Comparison of ENCODE assay signal across 8 mouse cellular contexts in the genomic region with DNA sequence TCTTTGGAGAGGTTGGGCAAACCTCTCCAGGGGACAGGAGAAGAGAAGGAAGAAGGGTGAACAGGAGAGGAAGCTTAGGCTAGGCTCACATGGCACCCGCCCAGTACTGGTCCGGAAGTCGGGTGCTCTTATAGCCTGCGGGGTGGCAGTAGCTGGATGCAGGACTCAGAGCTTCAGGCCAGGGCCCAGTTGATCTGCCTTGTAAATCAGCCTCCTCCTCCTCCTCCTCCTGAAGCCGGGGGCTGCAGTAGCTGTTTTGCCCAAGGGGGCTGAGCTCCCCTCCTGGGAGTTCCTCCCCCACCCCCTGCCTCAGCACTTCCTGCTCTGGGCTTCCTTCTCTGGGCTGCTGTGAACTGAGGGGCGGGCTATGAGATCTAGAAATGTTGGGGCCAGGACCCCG. TPM values are rescaled to one million over a fixed set of nuclear protein-coding genes. Genes with fewer than 3 reads are reported as not detected.
A peak's percentile ranks its signal among the peaks of the same experiment; 100 is the strongest.
DNase-seq lines count a peak whose midpoint lies in the region; ATAC-seq lines count a peak whose summit lies in the region.

A gene (minus strand): TSS at position 102 of the 400 bp plus-strand sequence.

- 0 out of 2 replicates have a peak, but pooled peaks have one; percentile 14 for ATAC-seq in hindbrain, embryonic 15.5 days (ENCODE audit: low FRiP score, low read depth)
- ATAC-seq in hindbrain, embryonic 11.5 days (ENCODE audit: low FRiP score): no peak
- ATAC-seq in liver, embryonic 15.5 days (ENCODE audit: insufficient read depth): peak; percentile 6; the same call in 1 of the 2 replicates
- ATAC-seq in stomach, embryonic 14.5 days (ENCODE audit: insufficient number of reproducible peaks, insufficient read depth, low FRiP score, low read depth): peak; percentile 38
- ATAC-seq in forebrain, embryonic 15.5 days (replicated peaks): no peak
- ATAC-seq in forebrain, embryonic 12.5 days (ENCODE audit: low FRiP score): no peak
- ATAC-seq in hindbrain, embryonic 16.5 days: no peak

- H3K9ac ChIP-seq in hindbrain, embryonic 15.5 days: no peak within 1 kb of the TSS
- H3K9ac ChIP-seq in hindbrain, embryonic 11.5 days (ENCODE audit: low read depth, low read length): no peak within 1 kb of the TSS
- H3K9ac ChIP-seq in liver, embryonic 15.5 days: no peak within 1 kb of the TSS
- no peak within 1 kb of the TSS for H3K9ac ChIP-seq in stomach, embryonic 14.5 days (replicated peaks; ENCODE audit: low read depth, low read length)
- H3K9ac ChIP-seq in forebrain, embryonic 15.5 days (replicated peaks): no peak within 1 kb of the TSS
- no peak within 1 kb of the TSS for H3K9ac ChIP-seq in forebrain, embryonic 12.5 days
- no peak within 1 kb of the TSS for H3K9ac ChIP-seq in hindbrain, embryonic 16.5 days (ENCODE audit: low read depth, low read length)

- no peak within 1 kb of the TSS for H3K4me2 ChIP-seq in hindbrain, embryonic 15.5 days
- H3K4me2 ChIP-seq in hindbrain, embryonic 11.5 days (replicated peaks; ENCODE audit: low read depth, low read length): no peak within 1 kb of the TSS
- H3K4me2 ChIP-seq in liver, embryonic 15.5 days: peak within 1 kb of the TSS; percentile 43
- H3K4me2 ChIP-seq in stomach, embryonic 14.5 days (replicated peaks; ENCODE audit: low read depth, low read length): peak within 1 kb of the TSS; percentile 3
- H3K4me2 ChIP-seq in forebrain, embryonic 15.5 days (replicated peaks): no peak within 1 kb of the TSS
- H3K4me2 ChIP-seq in forebrain, embryonic 12.5 days: no peak within 1 kb of the TSS
- H3K4me2 ChIP-seq in hindbrain, embryonic 16.5 days (ENCODE audit: low read length): no peak within 1 kb of the TSS

- no peaks in the 10 kb centered on the region; the same call in 1 of the 2 replicates for H3K4me1 ChIP-seq in hindbrain, embryonic 15.5 days (replicated peaks)
- 0 out of 2 replicates have a peak, but pooled peaks cover 2% of the 10 kb centered on the region for H3K4me1 ChIP-seq in hindbrain, embryonic 11.5 days (replicated peaks; ENCODE audit: control insufficient read depth, insufficient read depth, low read length)
- H3K4me1 ChIP-seq in liver, embryonic 15.5 days (replicated peaks): peaks cover 23% of the 10 kb centered on the region
- peaks cover 21% of the 10 kb centered on the region for H3K4me1 ChIP-seq in stomach, embryonic 14.5 days (ENCODE audit: control insufficient read depth, insufficient read depth, low read length)
- H3K4me1 ChIP-seq in forebrain, embryonic 15.5 days: peaks cover 19% of the 10 kb centered on the region
- peaks cover 4% of the 10 kb centered on the region for H3K4me1 ChIP-seq in forebrain, embryonic 12.5 days
- no peaks in the 10 kb centered on the region for H3K4me1 ChIP-seq in hindbrain, embryonic 16.5 days (ENCODE audit: control insufficient read depth, insufficient read depth, low read depth, low read length)

- no peaks in the 10 kb centered on the region for H3K36me3 ChIP-seq in hindbrain, embryonic 15.5 days
- H3K36me3 ChIP-seq in hindbrain, embryonic 11.5 days (ENCODE audit: control insufficient read depth, insufficient read depth, low read length): no peaks in the 10 kb centered on the region
- no peaks in the 10 kb centered on the region for H3K36me3 ChIP-seq in liver, embryonic 15.5 days (replicated peaks)
- no peaks in the 10 kb centered on the region for H3K36me3 ChIP-seq in stomach, embryonic 14.5 days (ENCODE audit: control insufficient read depth, insufficient read depth, low read length)
- no peaks in the 10 kb centered on the region for H3K36me3 ChIP-seq in forebrain, embryonic 15.5 days
- H3K36me3 ChIP-seq in forebrain, embryonic 12.5 days (replicated peaks): no peaks in the 10 kb centered on the region
- H3K36me3 ChIP-seq in hindbrain, embryonic 16.5 days (ENCODE audit: control insufficient read depth, insufficient read depth, low read length): no peaks in the 10 kb centered on the region

- H3K27ac ChIP-seq in hindbrain, embryonic 15.5 days (replicated peaks): no peak within 1 kb of the TSS
- no peak within 1 kb of the TSS for H3K27ac ChIP-seq in hindbrain, embryonic 11.5 days (ENCODE audit: low read depth, low read length)
- peak within 1 kb of the TSS; percentile 56 for H3K27ac ChIP-seq in liver, embryonic 15.5 days (replicated peaks)
- H3K27ac ChIP-seq in stomach, embryonic 14.5 days (ENCODE audit: low read length): peak within 1 kb of the TSS; percentile 40; the same call in 1 of the 2 replicates
- no peak within 1 kb of the TSS for H3K27ac ChIP-seq in forebrain, embryonic 15.5 days (replicated peaks)
- no peak within 1 kb of the TSS for H3K27ac ChIP-seq in forebrain, embryonic 12.5 days
- H3K27ac ChIP-seq in hindbrain, embryonic 16.5 days (ENCODE audit: low read depth, low read length): no peak within 1 kb of the TSS

- 0 out of 2 replicates have a peak, but pooled peaks cover 10% of the 10 kb centered on the region for H3K27me3 ChIP-seq in hindbrain, embryonic 15.5 days
- H3K27me3 ChIP-seq in hindbrain, embryonic 11.5 days (ENCODE audit: control insufficient read depth, insufficient read depth, low read length): peaks cover 10% of the 10 kb centered on the region
- H3K27me3 ChIP-seq in liver, embryonic 15.5 days: peaks cover 58% of the 10 kb centered on the region
- no peaks in the 10 kb centered on the region for H3K27me3 ChIP-seq in stomach, embryonic 14.5 days (ENCODE audit: control insufficient read depth, insufficient read depth, low read length)
- H3K27me3 ChIP-seq in forebrain, embryonic 15.5 days: no peaks in the 10 kb centered on the region
- peaks cover 56% of the 10 kb centered on the region for H3K27me3 ChIP-seq in forebrain, embryonic 12.5 days
- peaks cover 3% of the 10 kb centered on the region for H3K27me3 ChIP-seq in hindbrain, embryonic 16.5 days (replicated peaks; ENCODE audit: control insufficient read depth, insufficient read depth, low read length)

- WGBS in hindbrain, embryonic 15.5 days: 22% methylated on average over 7 of the region's 7 CpGs
- 21% methylated on average over 7 of the region's 7 CpGs for WGBS in hindbrain, embryonic 11.5 days
- WGBS in liver, embryonic 15.5 days (ENCODE audit: insufficient replicate concordance): 4% methylated on average over 7 of the region's 7 CpGs
- 16% methylated on average over 6 of the region's 7 CpGs for WGBS in stomach, embryonic 14.5 days
- WGBS in forebrain, embryonic 15.5 days: 26% methylated on average over 7 of the region's 7 CpGs
- WGBS in forebrain, embryonic 12.5 days: 21% methylated on average over 7 of the region's 7 CpGs
- 40% methylated on average over 6 of the region's 7 CpGs for WGBS in hindbrain, embryonic 16.5 days

- no peak within 1 kb of the TSS for H3K4me3 ChIP-seq in hindbrain, embryonic 15.5 days
- no peak within 1 kb of the TSS for H3K4me3 ChIP-seq in hindbrain, embryonic 11.5 days (ENCODE audit: low read depth, low read length)
- peak within 1 kb of the TSS; percentile 39 for H3K4me3 ChIP-seq in liver, embryonic 15.5 days (replicated peaks)
- H3K4me3 ChIP-seq in stomach, embryonic 14.5 days (ENCODE audit: low read depth, low read length): 0 out of 2 replicates have a peak within 1 kb of the TSS, but pooled peaks have one; percentile 0
- H3K4me3 ChIP-seq in forebrain, embryonic 15.5 days: no peak within 1 kb of the TSS
- no peak within 1 kb of the TSS for H3K4me3 ChIP-seq in forebrain, embryonic 12.5 days (replicated peaks)
- H3K4me3 ChIP-seq in hindbrain, embryonic 16.5 days (ENCODE audit: low read length): no peak within 1 kb of the TSS

- DNase-seq in hindbrain, embryonic 11.5 days (ENCODE audit: low spot score): no peak
- DNase-seq in embryo, embryonic 11 days: peak; percentile 27

- H3K9me3 ChIP-seq in hindbrain, embryonic 15.5 days: no peaks in the 10 kb centered on the region
- no peaks in the 10 kb centered on the region for H3K9me3 ChIP-seq in hindbrain, embryonic 11.5 days (ENCODE audit: control insufficient read depth, low read length)
- no peaks in the 10 kb centered on the region for H3K9me3 ChIP-seq in liver, embryonic 15.5 days (replicated peaks)
- no peaks in the 10 kb centered on the region for H3K9me3 ChIP-seq in stomach, embryonic 14.5 days (ENCODE audit: control insufficient read depth, low read depth, low read length)
- H3K9me3 ChIP-seq in forebrain, embryonic 15.5 days: no peaks in the 10 kb centered on the region
- H3K9me3 ChIP-seq in forebrain, embryonic 12.5 days: no peaks in the 10 kb centered on the region
- no peaks in the 10 kb centered on the region for H3K9me3 ChIP-seq in hindbrain, embryonic 16.5 days (ENCODE audit: control insufficient read depth, low read length)

RNA-seq across cellular contexts. Expression of the gene that starts here (rescaled TPM):
- polyA plus RNA-seq in hindbrain, embryonic 15.5 days (2015; fragmentation: Nextera tagmentation; extraction: Ambion mirVana): 0.80 and 0.96 TPM in 2 replicates
- polyA plus RNA-seq in hindbrain, embryonic 11.5 days (2014; fragmentation: Nextera tagmentation; extraction: Ambion mirVana): 0.32 and 0.43 TPM in 2 replicates
- polyA plus RNA-seq in liver, embryonic 15.5 days (2015; fragmentation: Nextera tagmentation; extraction: Ambion mirVana): 2.3 and 2.9 TPM in 2 replicates
- polyA plus RNA-seq in stomach, embryonic 14.5 days (2014; fragmentation: Nextera tagmentation; extraction: Ambion mirVana): 1.3 and 2.0 TPM in 2 replicates
- polyA plus RNA-seq in forebrain, embryonic 15.5 days (2015; fragmentation: Nextera tagmentation; extraction: Ambion mirVana): 0.63 and 0.69 TPM in 2 replicates
- 0.19 and 0.36 TPM in 2 replicates for polyA plus RNA-seq in forebrain, embryonic 12.5 days (2016; fragmentation: Nextera tagmentation; extraction: Ambion mirVana)
- 0.88 and 1.1 TPM in 2 replicates for polyA plus RNA-seq in hindbrain, embryonic 16.5 days (2015; fragmentation: Nextera tagmentation; extraction: Ambion mirVana)

Comparison
In these comparisons a context has a peak if more than half of its experiments do, and no peak if none do; other contexts are left out.
1. Peak in ATAC-seq in hindbrain, embryonic 15.5 days; RNA of the gene not detected or under 1 TPM.
2. ATAC-seq: peak in liver, embryonic 15.5 days (single experiment) and stomach, embryonic 14.5 days (single experiment); none in hindbrain, embryonic 11.5 days (single experiment), forebrain, embryonic 15.5 days (single experiment), forebrain, embryonic 12.5 days (single experiment) and hindbrain, embryonic 16.5 days (single experiment).
3. H3K27ac ChIP-seq: peak in liver, embryonic 15.5 days (single experiment) and stomach, embryonic 14.5 days (single experiment); none in hindbrain, embryonic 15.5 days (single experiment), hindbrain, embryonic 11.5 days (single experiment), forebrain, embryonic 15.5 days (single experiment), forebrain, embryonic 12.5 days (single experiment) and hindbrain, embryonic 16.5 days (single experiment).
4. H3K4me2 ChIP-seq: peak in liver, embryonic 15.5 days (single experiment) and stomach, embryonic 14.5 days (single experiment); none in hindbrain, embryonic 15.5 days (single experiment), hindbrain, embryonic 11.5 days (single experiment), forebrain, embryonic 15.5 days (single experiment), forebrain, embryonic 12.5 days (single experiment) and hindbrain, embryonic 16.5 days (single experiment).
5. H3K4me3 ChIP-seq: peak in liver, embryonic 15.5 days (single experiment) and stomach, embryonic 14.5 days (single experiment); none in hindbrain, embryonic 15.5 days (single experiment), hindbrain, embryonic 11.5 days (single experiment), forebrain, embryonic 15.5 days (single experiment), forebrain, embryonic 12.5 days (single experiment) and hindbrain, embryonic 16.5 days (single experiment).